Mouse (Mus musculus) cerebellum, adult (tissue): Measurements from ENCODE around the gene Adam33.

ENCODE experiments used
- ATAC-seq: cut with Nextera tagmentation; 2 replicates; pipeline ENCODE4 v1.9.2; 2017; ENCODE audit warnings: mild to moderate bottlenecking, moderate library complexity, mixed read lengths; ENCODE audit not compliant: insufficient number of reproducible peaks, low FRiP score, low TSS enrichment

The Adam33 gene

GRCm38 (mm10) chr2:131030998-131031397, 32.6 kb downstream of the Adam33 start:
- no peak for ATAC-seq

- ATAC-seq = no peak
These were observed 33.1 kb downstream of the Adam33 start for GRCm38 (mm10) chr2:131030561-131030960.

GRCm38 (mm10) chr2:131029065-131029935, 34.3 kb downstream of the Adam33 start:
- no peak for ATAC-seq

GRCm38 (mm10) chr2:131026941-131027340, 36.7 kb downstream of the Adam33 start:
- ATAC-seq = no peak

- no peak for ATAC-seq
These were observed 38.4 kb downstream of the Adam33 start for GRCm38 (mm10) chr2:131025230-131025629.

- ATAC-seq = no peak
These were observed 53.0 kb downstream of the Adam33 start for GRCm38 (mm10) chr2:131010566-131010965.

GRCm38 (mm10) chr2:131009123-131009522, 54.5 kb downstream of the Adam33 start:
- ATAC-seq = no peak
